Mouse (Mus musculus) limb, embryonic 13.5 days (tissue): ENCODE results near the gene Synj2. TPM values are rescaled to one million over a fixed set of nuclear protein-coding genes. Genes with fewer than 3 reads are reported as not detected.

Experiments
- ATAC-seq: fragments of 200-750 bp; cut with Nextera tagmentation; 2 replicates; pipeline ENCODE4 v1.8.0; 2017; ENCODE audit warnings: low read depth, moderate number of reproducible peaks, moderate TSS enrichment; ENCODE audit not compliant: low FRiP score
- H3K27ac ChIP-seq: fragments of 300-500 bp; sonication (generic); 2 replicates; pipeline ENCODE4 v1.5.1; 2015; ENCODE audit warnings: inconsistent platforms, mild to moderate bottlenecking, moderate library complexity
- H3K27me3 ChIP-seq: fragments of 300-500 bp; sonication (generic); 2 replicates; pipeline ENCODE4 v1.6.1; 2015; ENCODE audit warnings: mild to moderate bottlenecking, inconsistent platforms
- H3K36me3 ChIP-seq: fragments of 300-500 bp; sonication (generic); 2 replicates; pipeline ENCODE4 v1.6.1; 2015; ENCODE audit warnings: inconsistent platforms, mild to moderate bottlenecking, moderate library complexity
- H3K4me1 ChIP-seq: fragments of 300-500 bp; sonication (generic); 2 replicates; pipeline ENCODE4 v1.6.1; 2015; ENCODE audit warnings: inconsistent platforms
- H3K4me2 ChIP-seq: fragments of 300-500 bp; sonication (generic); replicated peaks from 2 replicates; pipeline ENCODE4 v1.6.1; 2015; ENCODE audit warnings: inconsistent platforms, mild to moderate bottlenecking, moderate library complexity
- H3K4me3 ChIP-seq: fragments of 300-500 bp; sonication (generic); 2 replicates; pipeline ENCODE4 v1.5.1; 2015; ENCODE audit warnings: moderate library complexity, mild to moderate bottlenecking, inconsistent platforms
- H3K9ac ChIP-seq: fragments of 300-500 bp; sonication (generic); 2 replicates; pipeline ENCODE4 v1.6.1; 2015; ENCODE audit warnings: mild to moderate bottlenecking, inconsistent platforms
- H3K9me3 ChIP-seq: fragments of 300-500 bp; sonication (generic); 2 replicates; pipeline ENCODE4 v1.6.1; 2016; ENCODE audit warnings: inconsistent platforms
- WGBS: fragments of 180-500 bp; shearing (Covaris S2); methylation state at CpG from one replicate; pipeline ENCODE4 v1.1.7; 2015; 5-methylcytosine and 5-hydroxymethylcytosine counted together
- polyA plus RNA-seq: library from polyadenylated mRNA; unstranded; fragments of >200 nt; fragmentation: Nextera tagmentation; extraction: Ambion mirVana; gene quantifications from 2 replicates; pipeline ENCODE4 v1.2.1, GENCODE M21; 2015

The Synj2 gene
- polyA plus RNA-seq, 1 experiment from 2014 or later, result 1.8 TPM

GRCm38 (mm10) chr17:6079287-6080122 is 138.4 kb downstream of the Synj2 start, which contains the start of the genes Serac1 and Gtf2h5:
TSS of gene Serac1 (minus strand) at chr17:6079741.
TSS of gene Gtf2h5 (plus strand) at chr17:6079786.
- peak within 1 kb of the TSS; percentile 85 for H3K27ac ChIP-seq
- ATAC-seq, result peak; percentile 98
- no peaks in the 10 kb centered on the region for H3K9me3 ChIP-seq
- H3K9ac ChIP-seq, result peak within 1 kb of the TSS; percentile 90
- H3K4me2 ChIP-seq, result peak within 1 kb of the TSS; percentile 82
- under 1% methylated on average over 64 of the region's 70 CpGs for WGBS
- peak within 1 kb of the TSS; percentile 76 for H3K4me3 ChIP-seq
- H3K36me3 ChIP-seq, result peaks cover 23% of the 10 kb centered on the region
- H3K4me1 ChIP-seq, result peaks cover 16% of the 10 kb centered on the region
- H3K27me3 ChIP-seq, result no peaks in the 10 kb centered on the region

- WGBS, result 92% methylated on average over 5 of the region's 5 CpGs
- Histone ChIP-seq H3K4me1 (peaks cover 16% of the 10 kb centered on the region), H3K27ac (no peak overlapping the region), H3K9me3 (no peaks in the 10 kb centered on the region), H3K27me3 (no peaks in the 10 kb centered on the region), H3K4me2 (no peak overlapping the region), H3K36me3 (peaks cover 52% of the 10 kb centered on the region), H3K4me3 (no peak overlapping the region), H3K9ac (no peak overlapping the region)
- no peak for ATAC-seq
These were observed 142.3 kb downstream of the Synj2 start for GRCm38 (mm10) chr17:6083323-6083890.

GRCm38 (mm10) chr17:6091604-6092003 is 150.5 kb downstream of the Synj2 start:
- Histone ChIP-seq H3K9ac (no peak overlapping the region), H3K4me3 (no peak overlapping the region), H3K36me3 (peaks cover 23% of the 10 kb centered on the region), H3K27me3 (no peaks in the 10 kb centered on the region), H3K27ac (no peak overlapping the region), H3K4me1 (no peaks in the 10 kb centered on the region), H3K9me3 (no peaks in the 10 kb centered on the region), H3K4me2 (no peak overlapping the region)
- no peak for ATAC-seq
- WGBS, result 87% methylated on average over 6 of the region's 6 CpGs

Other genes with a start within 250 kb of the Synj2 start
- gene Snx9, start 100.0 kb upstream of the Synj2 start, polyA plus RNA-seq, result 27.6 and 28.3 TPM in 2 replicates
- gene Serac1, start 138.5 kb downstream of the Synj2 start, polyA plus RNA-seq, result 6.8 and 7.7 TPM in 2 replicates
- 175 and 185 TPM in 2 replicates for gene Gtf2h5, start 138.5 kb downstream of the Synj2 start, polyA plus RNA-seq
- gene Tulp4, start 165.2 kb downstream of the Synj2 start, polyA plus RNA-seq, result 111 and 114 TPM in 2 replicates